Mouse (Mus musculus): Measurements from ENCODE around the gene Nr1i3.
A peak's percentile ranks its signal among the peaks of the same experiment; 100 is the strongest.

Nr1i3 gene

DNA sequence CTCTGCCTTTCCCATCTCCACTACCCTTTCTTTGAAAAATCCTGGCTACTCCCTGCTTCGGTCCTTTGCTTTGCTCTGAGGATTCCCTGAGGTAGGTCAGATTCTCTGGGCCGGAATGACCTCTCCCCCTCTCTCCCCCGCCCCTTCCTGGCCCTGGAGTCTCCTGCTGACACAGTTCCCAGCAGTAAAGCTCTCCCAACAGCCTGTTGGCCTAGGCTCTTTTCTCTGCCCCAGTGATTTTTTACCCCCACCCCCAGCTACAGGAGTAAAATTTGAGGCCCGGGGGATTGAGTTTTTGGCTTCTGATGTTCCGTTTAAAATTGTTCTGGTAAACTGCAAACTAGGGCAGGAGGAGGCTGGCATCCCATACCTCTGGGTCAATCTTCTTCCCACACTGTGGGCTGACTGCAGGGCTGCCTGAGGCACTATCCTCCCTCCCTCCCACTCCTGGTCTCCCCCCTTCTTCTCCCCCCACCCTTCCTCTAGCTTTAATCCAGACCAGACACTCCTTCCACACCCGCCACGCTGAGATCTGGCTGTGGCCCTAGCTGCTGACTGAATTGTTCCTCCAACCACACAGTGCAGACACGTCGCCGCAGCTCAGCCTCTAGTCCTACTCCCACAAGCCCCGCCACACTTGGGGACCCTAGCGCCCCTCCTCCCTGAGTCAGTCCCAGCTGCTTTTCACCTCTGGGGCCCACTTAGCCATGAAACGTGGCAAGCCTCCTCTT lies 38.0 kb downstream of the Nr1i3 start:
- DNase-seq (ENCODE audit: low spot score in 2 of 2): no peak

- DNase-seq (ENCODE audit: low spot score in 2 of 2): no peak
Measured at GRCm38 (mm10) chr1:171252415-171252814, 38.6 kb downstream of the Nr1i3 start.

DNA sequence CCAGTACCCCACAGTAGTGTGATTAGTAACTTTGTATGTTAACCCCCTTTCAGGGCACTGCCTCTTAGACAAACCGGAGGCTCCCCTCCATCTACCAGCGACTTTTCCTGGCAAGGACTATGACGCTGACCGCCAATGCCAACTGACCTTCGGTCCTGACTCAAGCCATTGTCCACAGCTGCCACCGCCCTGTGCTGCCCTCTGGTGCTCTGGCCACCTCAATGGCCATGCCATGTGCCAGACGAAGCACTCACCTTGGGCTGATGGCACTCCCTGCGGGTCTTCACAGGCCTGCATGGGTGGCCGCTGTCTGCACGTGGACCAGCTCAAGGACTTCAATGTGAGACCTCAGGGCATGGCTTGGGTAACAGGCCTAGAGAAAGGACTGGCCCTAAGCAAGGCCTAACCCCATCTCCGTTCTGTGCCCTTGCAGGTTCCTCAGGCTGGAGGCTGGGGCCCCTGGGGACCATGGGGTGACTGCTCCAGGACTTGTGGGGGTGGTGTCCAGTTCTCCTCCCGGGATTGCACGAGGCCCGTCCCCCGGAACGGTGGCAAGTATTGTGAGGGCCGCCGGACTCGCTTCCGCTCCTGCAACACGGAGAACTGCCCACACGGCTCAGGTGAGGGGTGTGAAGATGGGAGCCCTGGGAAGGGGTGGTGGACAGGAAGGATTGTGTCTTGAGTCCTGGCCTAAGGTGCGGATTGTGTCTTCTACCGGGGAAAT lies 42.5 kb downstream of the Nr1i3 start:
- DNase-seq (ENCODE audit: low spot score in 2 of 2): no peak

DNA sequence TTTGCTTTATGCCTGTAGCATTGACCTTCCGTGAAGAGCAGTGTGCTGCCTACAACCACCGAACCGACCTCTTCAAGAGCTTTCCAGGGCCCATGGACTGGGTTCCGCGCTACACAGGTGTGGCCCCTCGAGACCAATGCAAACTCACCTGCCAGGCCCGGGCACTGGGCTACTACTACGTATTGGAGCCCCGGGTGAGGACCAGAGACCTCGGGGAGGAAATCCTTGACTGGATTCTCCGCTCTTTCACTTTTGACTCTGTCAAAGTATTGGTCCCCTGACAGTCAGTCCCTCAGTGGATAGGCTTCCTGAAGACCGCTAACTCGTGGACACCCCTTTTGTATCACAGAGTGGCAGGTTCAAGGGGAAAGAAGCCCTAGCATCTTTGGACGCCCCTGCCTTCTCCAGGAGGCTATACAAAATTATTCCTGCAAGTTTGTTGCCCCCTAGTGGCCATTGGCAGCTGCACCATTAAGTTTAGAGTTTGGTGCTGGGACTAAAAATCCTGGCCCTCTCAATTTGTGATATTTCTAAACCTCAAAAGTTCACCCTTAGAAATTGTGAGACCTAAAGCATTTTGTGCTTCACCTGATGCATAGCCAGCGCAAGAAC lies 43.3 kb downstream of the Nr1i3 start:
- DNase-seq (ENCODE audit: low spot score in 2 of 2): peak in 1 of 2 experiments; percentile 63

GRCm38 (mm10) chr1:171257781-171258180 lies 44.0 kb downstream of the Nr1i3 start:
- no peak for DNase-seq (ENCODE audit: low spot score in 2 of 2)

DNA sequence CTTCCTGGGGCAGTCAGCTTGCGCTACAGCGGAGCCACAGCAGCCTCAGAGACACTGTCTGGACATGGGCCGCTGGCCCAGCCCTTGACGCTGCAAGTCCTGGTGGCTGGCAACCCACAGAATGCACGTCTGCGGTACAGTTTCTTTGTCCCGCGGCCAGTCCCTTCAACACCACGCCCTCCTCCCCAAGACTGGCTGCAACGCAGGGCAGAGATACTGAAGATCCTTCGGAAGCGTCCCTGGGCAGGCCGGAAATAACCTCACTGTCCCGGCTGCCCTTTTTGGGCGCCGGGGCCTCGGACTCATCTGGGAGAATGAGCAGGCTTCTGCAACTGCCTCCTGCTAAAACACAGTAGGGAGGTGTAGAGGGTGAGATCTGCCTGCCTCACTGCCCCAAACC lies 45.2 kb downstream of the Nr1i3 start:
- no peak for DNase-seq (ENCODE audit: low spot score in 2 of 2)

GRCm38 (mm10) chr1:171260316-171260715 lies 46.5 kb downstream of the Nr1i3 start:
- no peak for DNase-seq (ENCODE audit: low spot score in 2 of 2)

- no peak for DNase-seq (ENCODE audit: low spot score in 2 of 2)
Measured at GRCm38 (mm10) chr1:171262594-171263130, 48.9 kb downstream of the Nr1i3 start.

GRCm38 (mm10) chr1:171263185-171263611 lies 49.4 kb downstream of the Nr1i3 start:
- no peak for DNase-seq (ENCODE audit: low spot score in 2 of 2)

DNA sequence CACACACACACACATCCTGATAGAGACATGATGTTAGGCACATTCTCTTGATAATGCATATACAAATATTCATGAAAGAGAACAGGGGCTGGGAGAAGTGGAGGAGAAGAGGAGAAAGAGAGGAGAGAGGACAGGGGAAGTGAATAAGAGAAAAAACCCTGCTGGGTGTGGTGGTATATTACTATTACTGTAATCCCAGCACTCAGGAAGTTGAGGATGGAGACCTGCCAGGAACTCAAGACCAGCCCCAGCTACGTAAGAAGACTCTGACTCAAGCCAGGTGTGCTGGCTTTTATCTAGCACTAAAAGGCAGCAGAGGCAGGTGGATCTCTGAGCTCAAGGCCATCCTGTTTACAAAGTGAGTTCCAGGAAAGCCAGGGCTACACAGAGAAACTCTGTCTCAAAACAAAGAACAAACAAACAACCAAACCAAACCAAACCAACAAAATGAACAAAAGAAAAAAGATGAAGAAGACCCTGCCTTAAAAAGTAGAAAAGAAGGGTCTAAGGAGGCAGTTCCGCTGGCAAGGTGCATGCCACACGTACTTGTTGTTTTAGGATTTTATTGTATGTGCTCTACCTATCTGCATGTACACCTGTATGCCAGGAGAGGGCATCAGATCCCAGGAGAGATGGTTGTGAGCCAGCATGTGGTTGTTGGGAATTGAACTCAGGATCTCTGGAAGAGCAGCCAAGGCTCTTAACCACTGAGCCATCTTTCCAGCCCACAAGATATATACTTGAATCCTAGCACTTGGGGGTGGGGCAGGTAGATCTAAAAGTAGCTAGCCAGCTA lies 50.1 kb downstream of the Nr1i3 start:
- no peak for DNase-seq (ENCODE audit: low spot score in 2 of 2)

DNA sequence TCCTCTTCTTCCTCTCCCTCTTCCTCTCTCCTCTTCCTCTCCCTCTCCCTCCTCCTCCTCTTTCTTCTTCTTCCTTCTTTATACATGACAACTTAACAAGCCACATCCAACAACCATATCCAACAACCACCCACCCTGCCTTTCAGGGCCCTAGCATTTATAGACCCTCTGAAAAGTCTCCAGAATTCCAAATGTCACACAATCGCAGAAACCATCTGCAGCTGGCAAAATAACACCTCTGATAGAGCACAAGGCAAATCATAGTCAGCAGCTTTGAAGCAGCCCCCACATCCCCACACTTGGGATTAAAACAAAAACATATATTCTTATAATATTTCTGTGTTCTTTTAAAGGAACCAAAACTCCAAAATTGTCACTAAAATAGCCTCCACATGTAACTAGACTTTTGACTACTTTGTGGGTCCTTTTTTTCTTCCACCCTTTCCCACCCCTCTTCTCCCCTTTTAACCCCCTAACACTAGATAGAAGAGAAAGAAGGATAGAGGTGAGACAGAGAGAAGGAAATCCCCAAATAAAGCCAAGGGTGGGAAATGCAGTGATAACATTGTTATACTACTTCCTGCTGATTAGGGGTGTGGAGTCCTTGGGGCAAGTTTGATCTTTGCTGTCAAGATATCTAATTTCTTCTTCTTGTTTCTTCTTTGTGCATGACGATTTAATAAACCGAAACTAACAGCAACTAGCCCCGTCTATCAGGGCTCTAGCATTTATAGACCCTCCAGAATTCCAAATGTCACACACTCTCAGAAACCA lies 52.4 kb downstream of the Nr1i3 start:
- DNase-seq (ENCODE audit: low spot score in 2 of 2): no peak

- DNase-seq (ENCODE audit: low spot score in 2 of 2): no peak
Measured at GRCm38 (mm10) chr1:171268341-171268740, 54.6 kb downstream of the Nr1i3 start.

- peak; percentile 98 to 99 for DNase-seq (ENCODE audit: low spot score in 2 of 2)
Measured at GRCm38 (mm10) chr1:171269848-171270572, 56.2 kb downstream of the Nr1i3 start, which contains the start of gene B4galt3. Gene B4galt3, plus strand, starts transcription at chr1:171270328.

Data from spleen, postnatal 14 days (tissue).